Mouse (Mus musculus) myocyte (in vitro differentiated cells): ENCODE results near the gene Xrn2. TPM values are rescaled to one million over a fixed set of nuclear protein-coding genes. Genes with fewer than 3 reads are reported as not detected.

Source experiments
- polyA plus RNA-seq: library from polyadenylated mRNA; unstranded; fragments of >200 nt; fragmentation: generic; extraction: Trizol; gene quantifications from one replicate; pipeline ENCODE4 v1.2.1, GENCODE M21; 2012; ENCODE audit warnings: missing spikeins

Xrn2 gene
- polyA plus RNA-seq, 1 experiment, result 40.7 TPM

Other genes with a start within 250 kb of the Xrn2 start
- gene Kiz, start 157.1 kb upstream of the Xrn2 start, polyA plus RNA-seq, result 9.6 TPM
- gene Nkx2-4, start 72.4 kb downstream of the Xrn2 start, polyA plus RNA-seq, result not detected
- not detected for gene Nkx2-2, start 181.2 kb downstream of the Xrn2 start, polyA plus RNA-seq